Mouse (Mus musculus): Measurements from ENCODE around the gene Rnf144b. TPM values are rescaled to one million over a fixed set of nuclear protein-coding genes. Genes with fewer than 3 reads are reported as not detected.

The Rnf144b gene
- polyA plus RNA-seq, 1 experiment: 15.1 TPM

DNA sequence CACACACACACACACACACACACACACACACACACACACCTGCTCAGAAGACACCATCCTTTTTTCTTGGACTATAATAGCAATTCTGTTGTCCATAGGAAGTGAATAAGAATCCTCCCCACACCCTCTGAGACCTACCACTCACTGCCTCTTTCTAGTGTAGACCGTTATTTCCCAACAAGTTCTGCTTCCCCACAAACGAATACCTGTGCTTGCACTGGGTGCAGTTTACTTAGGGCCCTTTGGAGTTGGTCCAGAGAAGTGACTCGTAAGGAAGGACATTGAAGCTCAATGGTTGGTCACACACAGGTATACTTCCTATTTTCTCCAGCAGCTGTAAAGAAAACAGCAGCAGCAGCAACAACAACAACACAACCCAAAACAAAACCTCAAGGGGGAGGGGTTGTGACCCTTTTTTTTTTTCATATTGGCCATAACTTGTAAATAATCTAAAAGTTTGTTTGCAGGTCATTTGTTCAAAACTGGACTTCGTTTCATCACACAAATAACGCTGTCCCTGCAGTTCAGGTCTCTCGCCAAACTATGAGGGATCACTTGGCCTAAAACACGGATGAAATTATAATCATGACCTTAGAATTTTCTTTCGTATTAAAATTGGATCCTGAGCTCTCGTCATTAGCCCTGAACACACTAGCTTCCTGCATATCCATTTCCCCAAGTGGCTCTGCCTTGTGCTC, 60.7 kb downstream of the Rnf144b start:
- Histone ChIP-seq H3K4me1 (ENCODE audit: control insufficient read depth, insufficient read depth, low read length) (peaks cover 2% of the 10 kb centered on the region; the same call in 1 of the 2 replicates), H3K4me3 (ENCODE audit: insufficient read depth, low read length) (no peak overlapping the region), H3K27ac (ENCODE audit: insufficient read depth, low read length) (no peak overlapping the region)
- TF ChIP-seq POLR2A (IDR thresholded peaks at IDR 0.05; ENCODE audit: extremely low read depth, insufficient read depth, low read length): no peak
- no peak for TF ChIP-seq CTCF (IDR thresholded peaks at IDR 0.05; ENCODE audit: extremely low read depth, insufficient read depth, low read length)

DNA sequence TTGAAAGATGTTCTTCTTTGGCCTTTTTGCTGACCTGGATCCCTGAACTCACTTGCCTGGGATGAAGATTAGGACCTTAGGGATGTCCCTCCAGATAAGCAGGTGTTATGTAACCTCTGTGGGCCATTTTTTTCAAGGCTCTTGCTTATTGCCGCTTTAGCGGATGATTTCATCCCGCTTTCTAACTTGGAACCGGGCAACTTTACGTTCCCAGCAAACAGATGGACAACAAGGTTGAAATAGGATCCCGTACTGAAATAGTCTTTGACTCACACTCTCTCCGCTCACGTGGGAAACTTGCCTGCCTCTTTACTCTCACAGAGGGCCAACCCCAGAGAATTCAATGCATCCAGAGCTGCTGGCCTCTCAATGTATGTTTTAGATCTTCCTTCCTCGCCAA, 61.3 kb downstream of the Rnf144b start:
- Histone ChIP-seq H3K4me1 (ENCODE audit: control insufficient read depth, insufficient read depth, low read length) (peaks cover 2% of the 10 kb centered on the region; the same call in 1 of the 2 replicates), H3K27ac (ENCODE audit: insufficient read depth, low read length) (no peak overlapping the region), H3K4me3 (ENCODE audit: insufficient read depth, low read length) (no peak overlapping the region)
- no peak for TF ChIP-seq CTCF (IDR thresholded peaks at IDR 0.05; ENCODE audit: extremely low read depth, insufficient read depth, low read length)
- TF ChIP-seq POLR2A (IDR thresholded peaks at IDR 0.05; ENCODE audit: extremely low read depth, insufficient read depth, low read length): no peak

DNA sequence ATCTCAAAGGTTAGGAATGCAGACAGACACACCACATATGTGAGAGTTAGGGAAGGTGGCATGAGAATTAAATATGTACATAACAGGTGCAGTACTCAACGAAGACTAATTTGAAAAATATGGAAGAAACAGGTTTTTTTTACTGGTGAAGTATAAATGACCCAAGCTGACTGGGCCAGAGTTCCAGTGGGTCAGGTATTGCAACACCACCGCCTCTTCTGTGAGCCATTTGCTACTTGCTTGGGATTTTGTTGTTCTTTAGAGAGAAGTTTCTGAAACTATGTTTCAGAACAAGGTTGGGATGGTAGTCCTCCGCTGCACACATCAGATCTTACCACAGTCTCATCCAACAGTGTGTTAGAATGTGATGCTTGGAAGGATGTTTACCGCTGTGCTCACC, 65.4 kb downstream of the Rnf144b start:
- Histone ChIP-seq H3K4me3 (ENCODE audit: insufficient read depth, low read length) (no peak overlapping the region), H3K4me1 (ENCODE audit: control insufficient read depth, insufficient read depth, low read length) (peaks cover 2% of the 10 kb centered on the region; the same call in 1 of the 2 replicates), H3K27ac (ENCODE audit: insufficient read depth, low read length) (no peak overlapping the region)
- TF ChIP-seq POLR2A (IDR thresholded peaks at IDR 0.05; ENCODE audit: extremely low read depth, insufficient read depth, low read length) (no peak), CTCF (IDR thresholded peaks at IDR 0.05; ENCODE audit: extremely low read depth, insufficient read depth, low read length) (no peak)

DNA sequence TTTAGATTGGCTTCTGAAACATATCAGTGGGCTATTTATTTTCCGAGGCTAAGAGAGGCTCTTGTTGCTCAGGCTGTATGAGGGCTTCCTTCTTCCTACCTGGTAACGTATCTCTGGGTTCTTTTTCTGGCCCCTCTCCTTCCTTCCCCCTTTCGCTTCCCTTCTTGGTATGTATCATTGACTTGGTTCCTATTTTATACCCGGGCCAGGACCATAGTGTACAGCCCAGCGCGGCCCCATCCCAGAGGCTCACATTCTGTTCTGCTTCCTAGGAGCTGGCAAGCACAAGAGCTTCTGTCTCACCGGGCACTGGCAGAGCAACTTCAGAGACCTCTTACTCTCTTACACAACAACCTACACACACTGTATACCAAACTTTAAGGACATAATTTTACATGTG, 67.5 kb downstream of the Rnf144b start:
- H3K4me3 ChIP-seq (ENCODE audit: insufficient read depth, low read length): no peak overlapping the region
- no peak overlapping the region for H3K27ac ChIP-seq (ENCODE audit: insufficient read depth, low read length)
- no peak for TF ChIP-seq POLR2A (IDR thresholded peaks at IDR 0.05; ENCODE audit: extremely low read depth, insufficient read depth, low read length)
- no peak for TF ChIP-seq CTCF (IDR thresholded peaks at IDR 0.05; ENCODE audit: extremely low read depth, insufficient read depth, low read length)
- H3K4me1 ChIP-seq (ENCODE audit: control insufficient read depth, insufficient read depth, low read length): no peaks in the 10 kb centered on the region

DNA sequence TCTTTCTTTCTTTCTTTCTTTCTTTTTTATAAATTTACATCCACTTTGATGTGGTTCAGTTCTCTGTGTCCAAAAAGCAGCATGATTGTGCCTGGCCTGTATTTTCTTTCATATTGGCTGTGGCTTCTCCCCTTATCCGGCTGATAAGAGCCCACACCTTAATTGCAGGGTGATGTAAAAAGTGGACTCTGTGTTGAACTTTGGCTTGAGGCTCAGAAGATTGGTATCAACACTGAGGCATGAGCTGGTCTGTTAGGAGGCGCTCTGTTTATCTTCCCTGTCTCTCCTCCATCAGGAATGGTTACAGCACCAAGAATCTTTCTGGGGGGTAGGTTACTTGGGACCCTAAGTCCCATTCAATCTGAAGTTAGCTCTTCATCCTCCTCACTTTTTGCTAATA, 69.7 kb downstream of the Rnf144b start:
- Histone ChIP-seq H3K27ac (ENCODE audit: insufficient read depth, low read length) (no peak overlapping the region), H3K4me3 (ENCODE audit: insufficient read depth, low read length) (no peak overlapping the region), H3K4me1 (ENCODE audit: control insufficient read depth, insufficient read depth, low read length) (no peaks in the 10 kb centered on the region)
- TF ChIP-seq POLR2A (IDR thresholded peaks at IDR 0.05; ENCODE audit: extremely low read depth, insufficient read depth, low read length) (no peak), CTCF (IDR thresholded peaks at IDR 0.05; ENCODE audit: extremely low read depth, insufficient read depth, low read length) (no peak)

DNA sequence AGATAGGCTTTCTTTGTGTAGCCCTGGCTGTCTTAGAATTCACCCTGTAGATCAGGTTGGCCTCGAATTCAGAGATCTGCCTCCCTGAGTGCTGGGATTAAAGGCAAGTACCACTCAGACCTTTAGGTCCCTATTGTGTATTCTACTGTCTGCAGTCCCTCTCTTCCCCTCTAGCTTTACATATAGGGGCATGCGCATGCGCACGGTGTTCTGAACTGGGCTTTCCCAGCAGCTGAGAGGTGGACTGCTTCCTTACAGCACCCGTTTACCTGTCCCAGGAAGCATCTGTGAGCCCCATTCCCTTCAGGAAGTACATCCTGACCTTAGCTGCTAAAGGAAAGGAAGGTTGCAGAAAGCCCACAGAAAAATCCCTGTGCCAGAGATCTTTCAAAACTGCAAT, 70.3 kb downstream of the Rnf144b start:
- no peak for TF ChIP-seq CTCF (IDR thresholded peaks at IDR 0.05; ENCODE audit: extremely low read depth, insufficient read depth, low read length)
- TF ChIP-seq POLR2A (IDR thresholded peaks at IDR 0.05; ENCODE audit: extremely low read depth, insufficient read depth, low read length): no peak
- no peak overlapping the region for H3K4me3 ChIP-seq (ENCODE audit: insufficient read depth, low read length)
- H3K4me1 ChIP-seq (ENCODE audit: control insufficient read depth, insufficient read depth, low read length): no peaks in the 10 kb centered on the region
- H3K27ac ChIP-seq (ENCODE audit: insufficient read depth, low read length): no peak overlapping the region

DNA sequence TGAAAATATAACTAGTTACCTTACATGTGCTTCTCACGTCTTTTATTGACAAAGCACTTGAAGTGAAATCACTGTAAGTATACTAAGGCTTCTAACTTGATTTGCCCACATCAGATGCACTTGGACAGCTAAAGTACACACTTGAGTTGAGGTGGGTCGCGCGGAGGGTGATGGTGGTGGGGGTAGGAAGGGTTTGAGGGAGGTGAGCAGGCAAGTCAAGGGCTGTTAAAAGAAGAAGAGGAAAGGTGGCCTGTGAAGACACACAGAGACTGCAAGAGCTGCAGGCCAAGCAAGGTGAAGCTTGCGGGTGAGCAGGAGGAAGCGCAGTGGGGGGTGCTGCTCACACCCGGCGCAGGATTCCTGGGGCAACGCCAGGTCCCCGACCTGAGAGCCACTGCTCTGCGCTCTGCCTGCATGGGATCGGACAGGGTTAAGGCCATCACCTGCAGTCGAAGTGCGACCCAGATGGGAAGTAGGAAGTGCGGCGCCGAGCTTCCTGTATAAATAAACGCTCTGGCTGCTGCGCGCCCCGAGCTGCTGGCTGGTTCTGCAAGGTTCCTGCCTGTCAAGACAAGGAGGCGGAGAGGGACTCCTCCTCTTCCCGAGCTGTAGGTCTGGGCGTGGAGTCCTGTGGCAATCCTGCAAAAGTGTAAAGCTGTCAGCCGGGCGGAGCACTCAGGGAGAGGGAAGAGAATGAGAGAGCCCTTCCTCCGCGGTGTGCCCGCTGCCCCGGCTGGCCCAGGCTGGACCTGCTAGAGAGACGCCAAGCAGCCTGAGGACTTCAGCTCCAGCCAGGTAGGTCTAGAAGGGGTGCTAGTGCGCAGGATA, 71.1 kb downstream of the Rnf144b start:
- H3K4me3 ChIP-seq (ENCODE audit: insufficient read depth, low read length): peak overlapping the region; percentile 59
- TF ChIP-seq CTCF (IDR thresholded peaks at IDR 0.05; ENCODE audit: extremely low read depth, insufficient read depth, low read length) (no peak), POLR2A (IDR thresholded peaks at IDR 0.05; ENCODE audit: extremely low read depth, insufficient read depth, low read length) (peak; percentile 76)
- H3K27ac ChIP-seq (ENCODE audit: insufficient read depth, low read length): peak overlapping the region; percentile 24; the same call in 1 of the 2 replicates
- no peaks in the 10 kb centered on the region for H3K4me1 ChIP-seq (ENCODE audit: control insufficient read depth, insufficient read depth, low read length)

DNA sequence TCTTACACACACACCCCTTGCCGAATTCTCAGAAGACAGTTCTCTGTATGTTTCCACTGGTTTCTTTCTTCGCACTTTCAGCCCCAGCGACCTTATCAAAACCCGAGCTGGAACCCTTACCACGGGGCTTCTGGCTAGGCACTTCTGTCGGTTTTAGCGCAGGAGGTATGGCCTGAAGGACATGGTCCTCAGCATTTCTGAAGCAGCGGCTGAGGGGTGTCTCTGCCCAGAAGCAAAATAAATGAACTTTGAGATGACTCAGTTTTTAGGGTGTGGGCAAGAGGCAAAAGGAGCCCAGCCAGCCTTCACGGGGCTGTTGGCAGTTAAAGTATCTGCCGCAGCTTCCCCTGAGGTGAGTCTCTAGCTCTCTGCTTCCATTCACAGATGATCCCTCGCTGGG, 72.2 kb downstream of the Rnf144b start:
- peak overlapping the region; percentile 21; the same call in 1 of the 2 replicates for H3K27ac ChIP-seq (ENCODE audit: insufficient read depth, low read length)
- TF ChIP-seq CTCF (IDR thresholded peaks at IDR 0.05; ENCODE audit: extremely low read depth, insufficient read depth, low read length) (no peak), POLR2A (IDR thresholded peaks at IDR 0.05; ENCODE audit: extremely low read depth, insufficient read depth, low read length) (no peak)
- H3K4me1 ChIP-seq (ENCODE audit: control insufficient read depth, insufficient read depth, low read length): no peaks in the 10 kb centered on the region
- H3K4me3 ChIP-seq (ENCODE audit: insufficient read depth, low read length): peak overlapping the region; percentile 50

DNA sequence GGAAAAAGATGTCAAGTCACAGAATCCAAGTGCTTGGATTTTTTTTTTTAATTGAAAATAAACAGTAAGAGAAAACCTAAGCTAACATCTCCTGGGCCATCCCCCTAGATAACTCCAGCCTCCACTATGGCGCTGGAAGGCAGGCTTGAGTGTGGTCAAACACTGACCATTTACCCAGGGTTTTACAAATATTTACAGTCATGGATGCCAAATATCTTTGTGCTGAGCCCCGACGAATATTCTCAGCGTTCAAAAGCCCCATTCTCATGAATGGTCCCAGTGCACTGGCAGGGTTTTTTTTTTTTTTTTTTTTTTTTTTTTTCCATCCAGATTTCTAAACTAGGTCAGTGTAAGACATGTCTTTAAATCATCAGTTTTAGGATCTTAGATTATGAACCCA, 73.0 kb downstream of the Rnf144b start:
- Histone ChIP-seq H3K4me3 (ENCODE audit: insufficient read depth, low read length) (peak overlapping the region; percentile 50), H3K27ac (ENCODE audit: insufficient read depth, low read length) (no peak overlapping the region), H3K4me1 (ENCODE audit: control insufficient read depth, insufficient read depth, low read length) (no peaks in the 10 kb centered on the region)
- TF ChIP-seq POLR2A (IDR thresholded peaks at IDR 0.05; ENCODE audit: extremely low read depth, insufficient read depth, low read length): no peak
- no peak for TF ChIP-seq CTCF (IDR thresholded peaks at IDR 0.05; ENCODE audit: extremely low read depth, insufficient read depth, low read length)
